Mouse (Mus musculus) megakaryocyte-erythroid progenitor cell, adult 5-6 weeks (primary cell): ENCODE data around the gene Xylt1. TPM values are rescaled to one million over a fixed set of nuclear protein-coding genes. Genes with fewer than 3 reads are reported as not detected.

Experiments
- ATAC-seq: replicated peaks from 2 replicates; pipeline ENCODE4 v1.8.0; 2016; ENCODE audit warnings: mild to moderate bottlenecking, inconsistent platforms; ENCODE audit not compliant: severe bottlenecking, poor library complexity, low FRiP score, low TSS enrichment
- total RNA-seq, 2 experiments: library from RNA; stranded (forward) in 1 of 2; stranded (reverse) in 1 of 2; fragments of 200-1000, 215-1000 nt in 1 of 2; fragments of >200 nt in 1 of 2; fragmentation: Nextera tagmentation in 1 of 2; gene quantifications; 2 replicates each; pipeline ENCODE4 v1.2.3; 2014 to 2017

Gene Xylt1
- total RNA-seq, 2 experiments from 2014 or later, result 13.6 to 14.5 TPM

DNA sequence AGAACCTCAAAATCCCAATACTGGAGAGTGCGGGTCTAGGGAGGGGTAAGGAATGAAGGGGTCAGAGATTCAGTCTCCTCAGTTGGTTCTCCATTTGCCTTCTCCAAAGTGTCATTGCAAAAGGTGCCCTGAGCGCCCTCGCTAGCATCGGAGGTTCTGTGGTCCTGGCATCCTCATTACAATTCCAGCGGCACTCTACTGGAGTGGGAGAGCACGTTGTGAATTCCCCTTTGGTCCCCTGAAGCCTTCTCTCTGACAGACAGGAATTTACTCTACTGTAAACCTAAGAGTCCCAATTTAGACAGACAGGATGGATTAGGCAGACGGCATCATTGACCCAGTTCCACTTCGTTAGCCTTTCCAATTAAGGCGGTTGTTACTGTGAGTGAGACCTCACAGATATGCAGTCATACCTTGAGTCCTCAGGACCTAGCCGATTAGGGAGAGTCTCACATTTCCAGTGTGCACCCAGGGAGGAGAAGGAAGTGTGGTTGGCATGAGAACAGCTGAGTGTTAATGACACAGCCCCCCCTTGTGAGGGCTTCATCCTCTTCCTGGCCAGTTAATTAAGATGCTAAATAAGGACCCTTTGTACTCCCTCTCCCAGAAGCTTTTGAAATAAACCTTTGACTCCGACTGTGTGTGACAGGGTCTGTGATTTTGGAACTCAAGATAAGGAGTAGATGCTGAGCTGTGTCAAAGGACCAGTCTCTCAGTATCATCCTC is 91.4 kb downstream of the Xylt1 start:
- no peak for ATAC-seq

DNA sequence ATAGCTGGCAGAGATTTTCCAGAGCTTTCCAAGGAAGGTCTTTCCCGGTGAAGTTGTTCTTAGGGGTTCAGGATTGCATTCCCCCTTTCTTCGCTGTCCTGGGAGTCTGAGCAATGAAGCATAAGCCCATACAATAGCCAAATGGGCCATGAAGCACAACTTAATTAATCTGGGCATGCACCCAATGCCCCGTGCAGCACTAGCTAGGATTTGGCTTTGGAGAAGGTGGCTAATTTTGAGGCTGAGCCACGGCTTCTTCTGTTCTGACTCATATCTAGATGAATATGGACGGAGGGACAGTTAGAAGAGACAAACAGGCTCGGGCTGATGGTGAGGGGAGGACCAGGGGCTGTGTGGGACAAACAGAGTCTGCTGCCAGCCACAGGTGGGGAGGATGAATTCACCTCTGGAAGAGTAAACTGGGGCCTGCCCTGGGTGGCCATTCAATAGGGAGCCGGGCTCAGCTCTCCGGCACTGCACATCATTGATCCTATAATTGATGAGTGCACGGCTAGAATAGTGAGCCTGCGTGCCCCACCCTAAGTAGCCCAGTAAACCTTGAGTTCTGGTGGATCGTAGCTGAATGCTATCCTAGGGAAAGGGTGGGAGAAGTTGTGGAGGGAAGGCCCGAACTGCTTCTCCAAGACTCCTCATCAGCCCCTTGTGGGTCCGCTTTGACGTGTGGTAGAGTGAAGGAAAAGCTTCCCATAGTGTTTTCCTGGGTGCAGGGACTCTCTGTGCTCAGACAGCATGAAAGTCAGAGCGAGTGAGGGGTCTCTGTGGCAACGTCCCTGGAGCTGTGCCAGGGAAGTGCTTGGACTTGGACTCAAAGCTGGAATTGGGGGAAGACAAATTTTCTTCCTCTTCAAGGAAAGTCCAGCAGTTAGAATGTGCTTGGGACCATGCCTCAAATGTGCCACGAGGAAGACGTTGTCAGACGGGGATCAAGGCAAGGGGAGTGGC is 92.3 kb downstream of the Xylt1 start:
- ATAC-seq, result no peak

DNA sequence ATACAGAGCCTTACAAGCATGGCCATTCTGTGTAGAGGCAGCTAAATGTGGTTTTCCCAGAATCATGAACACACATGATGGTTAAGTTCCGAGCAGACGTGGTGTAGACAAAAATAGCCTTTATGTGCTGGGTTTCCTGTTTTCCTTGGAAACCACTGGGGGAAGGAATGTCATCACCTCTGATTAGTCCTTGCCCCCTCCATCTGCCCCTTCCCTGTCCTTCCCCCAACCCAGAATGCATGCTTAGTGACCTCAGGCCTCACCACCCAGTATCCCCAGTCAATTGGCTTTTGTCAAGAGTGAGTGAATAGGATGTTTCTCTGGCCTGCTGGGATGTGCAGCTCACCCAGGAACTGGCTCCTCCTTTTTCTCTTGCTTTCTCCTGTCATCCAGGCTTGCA is 93.5 kb downstream of the Xylt1 start:
- ATAC-seq, result no peak

DNA sequence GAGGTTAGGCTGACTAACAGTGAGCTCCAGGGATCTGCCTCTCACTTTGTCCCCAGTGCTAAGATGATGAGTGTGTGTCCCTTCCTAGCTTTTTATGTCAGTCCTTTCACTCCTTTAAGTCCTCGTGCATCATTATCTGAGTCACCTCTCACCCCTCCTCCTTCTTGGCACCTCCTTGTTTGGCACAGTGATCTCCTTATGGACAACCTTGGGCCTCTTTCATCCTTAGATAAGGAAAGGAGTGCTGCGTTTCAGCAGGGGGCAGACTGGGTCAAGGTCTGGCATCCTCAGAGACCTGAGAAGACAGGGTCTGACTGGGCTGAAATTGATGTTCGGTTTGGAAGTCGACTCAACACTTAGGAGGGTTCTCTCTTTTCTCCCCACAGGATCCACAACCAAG is 94.3 kb downstream of the Xylt1 start:
- peak; percentile 72 for ATAC-seq

DNA sequence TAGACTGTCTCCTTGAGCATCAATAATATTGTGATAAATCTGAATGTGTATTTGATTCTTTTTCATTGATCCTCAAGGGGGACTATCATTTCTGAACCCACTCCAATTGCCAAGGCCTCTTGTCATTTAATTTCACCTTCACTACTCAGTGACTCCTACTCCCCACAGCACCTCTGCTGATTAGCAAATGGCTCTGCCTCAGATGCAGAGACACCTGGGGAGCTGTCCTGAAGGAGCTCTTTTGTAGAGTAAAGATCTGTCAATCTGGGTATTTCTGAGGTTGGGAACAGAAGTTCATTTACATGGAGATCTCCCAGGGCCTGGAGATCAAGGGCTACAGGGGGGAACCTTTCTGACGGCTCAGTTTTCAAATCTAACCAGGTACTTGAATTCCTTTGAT is 98.2 kb downstream of the Xylt1 start:
- no peak for ATAC-seq

DNA sequence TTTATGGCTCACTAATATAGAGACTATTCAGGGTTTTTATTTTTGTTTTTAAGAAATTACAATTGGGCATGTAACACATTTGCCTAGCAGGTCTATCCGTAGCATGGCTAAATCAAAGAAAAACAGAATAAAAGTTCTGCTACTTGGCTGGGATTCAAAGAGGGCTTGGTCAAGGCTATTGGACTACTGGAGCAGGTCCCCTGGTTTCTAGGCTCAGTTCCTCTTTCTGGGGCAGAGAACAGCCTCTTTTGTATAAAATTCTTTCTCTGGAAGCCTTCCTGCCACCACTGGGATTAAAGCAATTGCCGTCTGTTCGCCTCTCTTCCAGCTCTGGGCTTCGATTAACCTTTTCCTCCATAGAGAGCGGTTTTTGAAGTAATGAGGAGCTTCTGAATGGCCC is 100.1 kb downstream of the Xylt1 start:
- no peak for ATAC-seq

- ATAC-seq, result no peak
These were observed 100.6 kb downstream of the Xylt1 start for GRCm38 (mm10) chr7:117481404-117481803.

DNA sequence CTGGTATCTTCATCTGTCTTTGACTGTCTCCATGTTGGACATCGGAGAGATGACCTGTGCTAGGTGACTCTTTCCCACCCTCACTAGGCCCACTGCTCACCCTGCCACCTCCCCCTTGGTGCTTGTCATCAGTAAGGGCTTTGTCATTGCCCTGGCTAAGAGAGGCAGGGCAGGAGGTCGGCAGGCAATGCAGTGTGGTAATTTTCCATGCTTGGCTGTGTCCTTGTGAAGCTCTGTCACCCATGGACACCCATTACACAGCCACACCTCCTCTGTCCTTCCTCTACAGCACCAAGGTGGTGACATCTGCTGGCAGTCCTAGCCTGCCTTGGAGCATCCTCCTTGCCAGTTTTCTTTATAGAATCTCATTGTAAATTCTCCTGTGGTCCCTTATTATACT is 101.9 kb downstream of the Xylt1 start:
- no peak for ATAC-seq

- no peak for ATAC-seq
These were observed 103.8 kb downstream of the Xylt1 start for GRCm38 (mm10) chr7:117484589-117484988.

- ATAC-seq, result no peak
These were observed 104.3 kb downstream of the Xylt1 start for GRCm38 (mm10) chr7:117484989-117485536.

- ATAC-seq, result no peak
These were observed 105.8 kb downstream of the Xylt1 start for GRCm38 (mm10) chr7:117486425-117487172.

GRCm38 (mm10) chr7:117487173-117487490 is 106.4 kb downstream of the Xylt1 start:
- no peak for ATAC-seq

GRCm38 (mm10) chr7:117489973-117490372 is 109.2 kb downstream of the Xylt1 start:
- ATAC-seq, result no peak

DNA sequence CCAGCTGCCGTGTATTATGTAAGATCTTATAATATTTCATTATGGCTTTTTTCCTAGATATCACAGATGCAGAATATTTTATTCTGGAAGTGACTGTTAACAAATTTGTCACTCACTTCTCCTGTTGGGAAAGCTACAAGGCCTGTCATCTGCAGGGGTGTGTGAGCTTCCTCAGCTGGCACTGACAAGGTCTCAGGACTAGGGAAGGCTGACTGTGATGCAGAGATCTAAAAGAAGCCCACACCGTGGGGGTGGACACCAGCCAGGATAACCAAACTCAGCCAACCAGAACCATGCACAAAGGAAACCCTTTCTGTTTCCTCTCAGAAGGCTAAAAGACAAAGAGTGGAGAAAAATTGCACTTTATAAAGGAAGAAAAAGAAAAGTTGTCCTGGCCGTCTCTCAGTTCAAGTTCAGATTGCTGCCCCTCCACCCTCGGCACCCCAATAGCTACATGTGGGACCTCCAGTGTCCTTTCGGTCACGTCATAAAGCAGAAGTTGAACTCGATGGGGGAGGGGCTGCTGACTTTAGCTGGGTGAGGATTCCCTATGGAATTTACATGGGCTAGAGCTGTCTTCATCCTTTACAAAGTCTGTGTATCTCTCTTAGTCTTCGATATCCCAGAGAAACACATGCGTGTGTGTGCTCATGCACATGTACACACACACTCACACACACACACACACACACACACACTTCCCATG is 109.9 kb downstream of the Xylt1 start:
- no peak for ATAC-seq

- ATAC-seq, result no peak
These were observed 110.7 kb downstream of the Xylt1 start for GRCm38 (mm10) chr7:117491495-117491894.

GRCm38 (mm10) chr7:117494210-117494609 is 113.4 kb downstream of the Xylt1 start:
- ATAC-seq, result no peak

GRCm38 (mm10) chr7:117494618-117495310 is 114.0 kb downstream of the Xylt1 start:
- no peak for ATAC-seq

- ATAC-seq, result no peak
These were observed 115.0 kb downstream of the Xylt1 start for GRCm38 (mm10) chr7:117495751-117496150.

DNA sequence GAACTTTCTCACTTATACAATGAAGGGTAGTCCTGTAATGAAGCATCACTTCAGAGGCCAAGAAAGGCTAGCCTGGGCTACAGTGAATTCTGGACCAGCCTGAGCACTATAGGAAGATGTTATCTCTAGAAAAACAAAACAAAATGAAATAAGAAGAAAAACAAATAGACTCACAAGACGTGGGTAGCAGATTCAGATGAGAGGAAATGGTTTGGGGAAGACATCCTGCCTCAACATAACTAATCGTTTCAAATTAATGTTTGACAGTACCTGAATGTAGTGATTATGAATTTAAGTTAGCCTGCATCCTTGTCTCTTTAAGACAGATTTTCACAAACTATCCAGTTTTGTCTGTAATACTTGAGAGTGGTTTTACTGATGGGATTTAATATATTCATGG is 117.4 kb downstream of the Xylt1 start:
- no peak for ATAC-seq
